Mouse (Mus musculus): ENCODE measurements around the gene Ubqln1.

GRCm38 (mm10) chr13:58214346-58215252 lies 854 bp downstream of the Ubqln1 start:
- no peak for TF ChIP-seq CTCF (IDR thresholded peaks at IDR 0.05; ENCODE audit: extremely low read depth, insufficient read depth, low read length)
- no peak for TF ChIP-seq POLR2A (IDR thresholded peaks at IDR 0.05; ENCODE audit: extremely low read depth, insufficient read depth, low read length)
